Mouse (Mus musculus): Measurements from ENCODE around the gene Skil. TPM values are rescaled to one million over a fixed set of nuclear protein-coding genes. Genes with fewer than 3 reads are reported as not detected.

The Skil gene
- total and polyA plus RNA-seq, 2 experiments from 2014 or later, result 25.1 to 36.4 TPM

GRCm38 (mm10) chr3:31098556-31098955, 3.7 kb downstream of the Skil start:
- WGBS, result 78% methylated on average over 1 of the region's 1 CpGs
- no peak for DNase-seq (ENCODE audit: low spot score)
- H3K4me3 ChIP-seq (ENCODE audit: low read length), result no peak overlapping the region
- TF ChIP-seq CTCF (IDR thresholded peaks at IDR 0.05; ENCODE audit: low read depth), result no peak
- peaks cover 26% of the 10 kb centered on the region for H3K4me1 ChIP-seq (ENCODE audit: insufficient read depth, low read length)
- H3K9me3 ChIP-seq (ENCODE audit: low read length), result no peaks in the 10 kb centered on the region
- H3K27ac ChIP-seq, result no peak overlapping the region
- ATAC-seq, result no peak
- H3K9ac ChIP-seq (replicated peaks; ENCODE audit: low read length), result no peak overlapping the region
- H3K4me2 ChIP-seq (ENCODE audit: low read depth, low read length), result peak overlapping the region; percentile 47
- H3K27me3 ChIP-seq (ENCODE audit: insufficient read depth, low read length), result no peaks in the 10 kb centered on the region
- peaks cover 4% of the 10 kb centered on the region; the same call in 1 of the 2 replicates for H3K36me3 ChIP-seq (ENCODE audit: insufficient read depth, low read length)

GRCm38 (mm10) chr3:31100026-31100425, 5.2 kb downstream of the Skil start:
- no peaks in the 10 kb centered on the region for H3K9me3 ChIP-seq (ENCODE audit: low read length)
- H3K9ac ChIP-seq (replicated peaks; ENCODE audit: low read length), result no peak overlapping the region
- 78% methylated on average over 5 of the region's 5 CpGs for WGBS
- no peak for TF ChIP-seq CTCF (IDR thresholded peaks at IDR 0.05; ENCODE audit: low read depth)
- ATAC-seq, result no peak
- no peaks in the 10 kb centered on the region for H3K27me3 ChIP-seq (ENCODE audit: insufficient read depth, low read length)
- no peak for DNase-seq (ENCODE audit: low spot score)
- peaks cover 26% of the 10 kb centered on the region for H3K4me1 ChIP-seq (ENCODE audit: insufficient read depth, low read length)
- no peak overlapping the region for H3K27ac ChIP-seq
- no peak overlapping the region for H3K4me3 ChIP-seq (ENCODE audit: low read length)
- H3K4me2 ChIP-seq (ENCODE audit: low read depth, low read length), result peak overlapping the region; percentile 47
- H3K36me3 ChIP-seq (ENCODE audit: insufficient read depth, low read length), result peaks cover 4% of the 10 kb centered on the region; the same call in 1 of the 2 replicates

- H3K27me3 ChIP-seq (ENCODE audit: insufficient read depth, low read length), result no peaks in the 10 kb centered on the region
- no peak for TF ChIP-seq CTCF (IDR thresholded peaks at IDR 0.05; ENCODE audit: low read depth)
- H3K9ac ChIP-seq (replicated peaks; ENCODE audit: low read length), result no peak overlapping the region
- no peak for ATAC-seq
- no peak overlapping the region for H3K27ac ChIP-seq
- DNase-seq (ENCODE audit: low spot score), result no peak
- no peaks in the 10 kb centered on the region for H3K9me3 ChIP-seq (ENCODE audit: low read length)
- H3K36me3 ChIP-seq (ENCODE audit: insufficient read depth, low read length), result peaks cover 4% of the 10 kb centered on the region; the same call in 1 of the 2 replicates
- no peak overlapping the region for H3K4me2 ChIP-seq (ENCODE audit: low read depth, low read length)
- peaks cover 26% of the 10 kb centered on the region for H3K4me1 ChIP-seq (ENCODE audit: insufficient read depth, low read length)
- no peak overlapping the region for H3K4me3 ChIP-seq (ENCODE audit: low read length)
- 91% methylated on average over 3 of the region's 3 CpGs for WGBS
These were observed 5.9 kb downstream of the Skil start for GRCm38 (mm10) chr3:31100802-31101201.

- Histone ChIP-seq H3K27me3 (ENCODE audit: insufficient read depth, low read length) (no peaks in the 10 kb centered on the region), H3K4me2 (ENCODE audit: low read depth, low read length) (no peak overlapping the region), H3K9ac (replicated peaks; ENCODE audit: low read length) (no peak overlapping the region), H3K4me1 (ENCODE audit: insufficient read depth, low read length) (peaks cover 4% of the 10 kb centered on the region), H3K9me3 (ENCODE audit: low read length) (no peaks in the 10 kb centered on the region), H3K27ac (no peak overlapping the region), H3K36me3 (ENCODE audit: insufficient read depth, low read length) (no peaks in the 10 kb centered on the region), H3K4me3 (ENCODE audit: low read length) (no peak overlapping the region)
- DNase-seq (ENCODE audit: low spot score) (no peak), ATAC-seq (no peak)
- 81% methylated on average over 6 of the region's 6 CpGs for WGBS
- no peak for TF ChIP-seq CTCF (IDR thresholded peaks at IDR 0.05; ENCODE audit: low read depth)
These were observed 10.1 kb downstream of the Skil start for GRCm38 (mm10) chr3:31104936-31105335.

GRCm38 (mm10) chr3:31106597-31106996, 11.7 kb downstream of the Skil start:
- Histone ChIP-seq H3K9ac (replicated peaks; ENCODE audit: low read length) (no peak overlapping the region), H3K4me1 (ENCODE audit: insufficient read depth, low read length) (no peaks in the 10 kb centered on the region), H3K27ac (no peak overlapping the region), H3K4me3 (ENCODE audit: low read length) (no peak overlapping the region), H3K27me3 (ENCODE audit: insufficient read depth, low read length) (no peaks in the 10 kb centered on the region), H3K9me3 (ENCODE audit: low read length) (no peaks in the 10 kb centered on the region), H3K36me3 (ENCODE audit: insufficient read depth, low read length) (no peaks in the 10 kb centered on the region), H3K4me2 (ENCODE audit: low read depth, low read length) (no peak overlapping the region)
- 80% methylated on average over 6 of the region's 6 CpGs for WGBS
- DNase-seq (ENCODE audit: low spot score) (no peak), ATAC-seq (no peak)
- TF ChIP-seq CTCF (IDR thresholded peaks at IDR 0.05; ENCODE audit: low read depth), result no peak

- WGBS, result 69% methylated on average over 4 of the region's 4 CpGs
- no peak overlapping the region for H3K9ac ChIP-seq (replicated peaks; ENCODE audit: low read length)
- TF ChIP-seq CTCF (IDR thresholded peaks at IDR 0.05; ENCODE audit: low read depth), result no peak
- H3K36me3 ChIP-seq (ENCODE audit: insufficient read depth, low read length), result no peaks in the 10 kb centered on the region
- no peaks in the 10 kb centered on the region for H3K4me1 ChIP-seq (ENCODE audit: insufficient read depth, low read length)
- no peaks in the 10 kb centered on the region for H3K27me3 ChIP-seq (ENCODE audit: insufficient read depth, low read length)
- H3K27ac ChIP-seq, result no peak overlapping the region
- DNase-seq (ENCODE audit: low spot score), result no peak
- H3K4me3 ChIP-seq (ENCODE audit: low read length), result no peak overlapping the region
- ATAC-seq, result no peak
- peak overlapping the region; percentile 10; the same call in 1 of the 2 replicates for H3K4me2 ChIP-seq (ENCODE audit: low read depth, low read length)
- H3K9me3 ChIP-seq (ENCODE audit: low read length), result no peaks in the 10 kb centered on the region
These were observed 12.8 kb downstream of the Skil start for GRCm38 (mm10) chr3:31107674-31108073.

- WGBS, result 68% methylated on average over 3 of the region's 3 CpGs
- peak; percentile 57 for DNase-seq (ENCODE audit: low spot score)
- peak; percentile 85 for ATAC-seq
These were observed 14.2 kb downstream of the Skil start for GRCm38 (mm10) chr3:31109108-31109507.

More at GRCm38 (mm10) chr3:31109108-31109507, 14.2 kb downstream of the Skil start:
- Histone ChIP-seq H3K27me3 (ENCODE audit: insufficient read depth, low read length) (no peaks in the 10 kb centered on the region), H3K4me1 (ENCODE audit: insufficient read depth, low read length) (no peaks in the 10 kb centered on the region), H3K9me3 (ENCODE audit: low read length) (no peaks in the 10 kb centered on the region), H3K4me3 (ENCODE audit: low read length) (no peak overlapping the region), H3K9ac (replicated peaks; ENCODE audit: low read length) (no peak overlapping the region), H3K36me3 (ENCODE audit: insufficient read depth, low read length) (peaks cover 6% of the 10 kb centered on the region), H3K27ac (no peak overlapping the region), H3K4me2 (ENCODE audit: low read depth, low read length) (no peak overlapping the region)
- peak; percentile 48 for TF ChIP-seq CTCF (IDR thresholded peaks at IDR 0.05; ENCODE audit: low read depth)
